Mouse (Mus musculus) large intestine, adult 2 months (tissue): ENCODE data around the gene Eng. TPM values are rescaled to one million over a fixed set of nuclear protein-coding genes. Genes with fewer than 3 reads are reported as not detected.

Source experiments
- DNase-seq: peaks from one replicate; pipeline ENCODE4 v3.0.0-alpha.2; 2012; ENCODE audit warnings: low read depth, low spot score
- WGBS: fragments of 180-500 bp; shearing (Covaris S2); methylation state at CpG from one replicate; pipeline ENCODE4 v1.1.7; 2018; 5-methylcytosine and 5-hydroxymethylcytosine counted together
- polyA plus RNA-seq: library from polyadenylated mRNA; depleted of rRNA; stranded (reverse); fragments of >200 nt; gene quantifications from 2 replicates; pipeline ENCODE4 v1.2.3, GENCODE M21; 2012

The Eng gene
- polyA plus RNA-seq, 1 experiment = 34.5 TPM

- WGBS = 71% methylated on average over 6 of the region's 6 CpGs
- no peak for DNase-seq
These were observed 5.8 kb upstream of the Eng start for GRCm38 (mm10) chr2:32640550-32641051.

- 84% methylated on average over 5 of the region's 5 CpGs for WGBS
- DNase-seq = no peak
These were observed 4.6 kb upstream of the Eng start for GRCm38 (mm10) chr2:32641810-32642209.

DNA sequence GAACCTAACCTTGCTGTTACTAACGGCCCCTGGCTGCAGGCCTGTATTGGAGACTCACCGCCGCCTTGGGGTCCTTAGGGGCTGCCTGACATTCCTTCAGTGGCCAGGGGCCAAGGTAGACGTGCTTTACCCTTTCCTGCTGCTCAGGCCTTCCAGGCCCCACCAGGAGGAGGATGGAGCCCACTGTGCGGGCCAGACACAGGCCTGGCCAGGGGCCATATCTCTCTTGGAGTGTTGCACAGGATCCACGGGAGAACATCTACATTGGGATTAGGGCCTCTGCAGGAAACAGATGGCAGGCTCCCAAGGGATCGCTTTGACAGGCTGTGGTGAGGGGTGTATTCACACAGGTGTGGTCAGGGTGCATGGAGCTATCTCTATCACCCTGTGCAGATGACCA lies 3.6 kb upstream of the Eng start:
- WGBS = 80% methylated on average over 7 of the region's 7 CpGs
- no peak for DNase-seq

DNA sequence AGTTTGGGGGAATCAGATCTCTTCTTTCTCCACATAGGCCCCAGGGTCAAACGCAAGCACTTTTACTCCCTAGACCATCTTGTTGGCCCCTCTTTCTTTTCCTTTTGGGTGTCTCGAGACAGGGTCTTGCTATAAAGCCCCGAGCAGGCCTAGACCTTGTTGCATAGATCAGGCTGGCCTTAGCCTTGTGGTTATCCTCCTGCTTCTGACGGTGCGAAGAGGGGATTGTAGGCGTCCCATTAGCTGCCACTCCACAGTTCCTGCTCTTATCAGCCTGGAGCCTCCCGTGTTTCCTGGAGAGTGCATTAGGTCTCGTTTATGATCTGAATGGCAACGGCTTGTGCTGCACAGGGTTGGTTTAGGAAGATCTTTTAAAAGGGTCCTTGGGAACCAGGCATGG lies 2.3 kb upstream of the Eng start:
- WGBS = 75% methylated on average over 9 of the region's 9 CpGs
- DNase-seq = no peak

- 88% methylated on average over 8 of the region's 8 CpGs for WGBS
These were observed 1.5 kb upstream of the Eng start for GRCm38 (mm10) chr2:32644799-32645475.

DNA sequence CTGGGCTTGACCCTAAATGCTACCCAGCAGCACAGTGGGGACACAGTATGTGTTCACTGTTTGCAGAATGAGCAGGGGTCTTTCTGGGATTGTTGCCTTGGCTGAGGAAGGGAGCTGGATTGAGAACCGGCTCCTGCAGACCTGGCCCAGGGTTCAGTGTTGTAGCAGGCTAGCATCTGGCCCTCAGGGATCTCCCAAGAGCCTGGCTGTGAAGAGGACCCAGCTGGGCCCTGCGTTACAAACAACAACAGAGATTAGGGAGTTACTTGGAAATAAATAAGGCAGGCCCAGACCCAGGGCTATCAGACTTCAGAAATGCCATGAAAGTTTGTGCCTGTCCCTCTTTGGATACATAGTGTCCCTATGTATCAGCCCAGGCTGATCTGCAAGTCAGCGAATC lies 748 bp upstream of the Eng start:
- 70% methylated on average over 3 of the region's 3 CpGs for WGBS

More at GRCm38 (mm10) chr2:32644799-32645475, 1.5 kb upstream of the Eng start:
- DNase-seq = no peak

GRCm38 (mm10) chr2:32647366-32647765 lies 971 bp downstream of the Eng start:
- DNase-seq = no peak
- WGBS = 62% methylated on average over 7 of the region's 7 CpGs

More for the DNA sequence above, 748 bp upstream of the Eng start:
- no peak for DNase-seq

GRCm38 (mm10) chr2:32653764-32654163 lies 7.4 kb downstream of the Eng start:
- DNase-seq = no peak
- 68% methylated on average over 7 of the region's 7 CpGs for WGBS

DNA sequence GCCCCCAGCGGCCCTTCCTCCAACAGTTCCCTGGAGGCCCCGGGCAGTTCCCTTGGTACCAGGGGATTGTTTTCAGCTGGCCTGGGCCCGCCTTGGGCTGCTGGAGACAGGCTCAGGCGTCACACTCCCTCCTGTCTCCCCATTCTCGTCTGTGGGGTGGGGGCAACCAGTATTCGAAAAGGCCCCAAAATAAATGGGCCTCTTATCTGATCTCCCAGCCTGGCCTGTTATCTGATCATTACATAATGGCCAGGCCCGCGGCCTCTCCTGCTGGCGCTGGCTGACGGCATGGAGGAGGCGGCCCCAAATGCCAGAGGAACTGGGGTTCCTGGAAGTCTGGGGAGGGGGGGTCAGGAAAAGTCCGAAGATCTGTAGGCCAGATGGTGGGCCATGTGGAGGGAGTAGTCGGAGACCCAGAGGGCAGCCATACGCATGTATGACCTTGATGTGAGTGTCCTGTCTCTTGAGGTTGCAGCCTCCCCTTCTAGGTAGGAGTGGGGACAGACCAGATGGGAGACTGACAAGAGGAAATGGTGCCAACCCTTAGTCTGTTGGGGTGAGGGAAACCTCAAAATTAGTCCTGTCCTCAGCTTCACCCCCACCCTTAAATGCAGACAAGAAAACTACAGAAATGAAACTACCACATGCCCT lies 8.5 kb downstream of the Eng start:
- no peak for DNase-seq
- 78% methylated on average over 14 of the region's 14 CpGs for WGBS

DNA sequence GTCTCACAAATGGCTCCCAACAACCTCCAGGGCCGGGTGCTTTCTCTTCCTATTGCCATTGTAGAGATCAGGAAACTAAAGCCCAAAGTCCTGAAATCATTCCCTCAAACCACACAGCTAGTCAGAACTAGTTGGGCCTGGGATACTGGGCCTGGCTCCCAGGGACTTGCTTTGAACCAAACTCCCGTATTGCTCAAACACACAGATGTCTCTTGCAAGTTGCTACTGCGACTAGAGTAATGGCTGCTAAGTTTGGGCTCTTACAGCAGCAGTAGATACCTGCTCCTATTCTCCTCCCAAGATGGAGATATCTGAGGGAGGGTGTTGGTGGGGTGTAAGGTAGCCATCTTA lies 9.0 kb downstream of the Eng start:
- WGBS = 70% methylated on average over 3 of the region's 3 CpGs
- DNase-seq = no peak

GRCm38 (mm10) chr2:32655826-32656225 lies 9.4 kb downstream of the Eng start:
- 71% methylated on average over 12 of the region's 12 CpGs for WGBS
- no peak for DNase-seq

DNA sequence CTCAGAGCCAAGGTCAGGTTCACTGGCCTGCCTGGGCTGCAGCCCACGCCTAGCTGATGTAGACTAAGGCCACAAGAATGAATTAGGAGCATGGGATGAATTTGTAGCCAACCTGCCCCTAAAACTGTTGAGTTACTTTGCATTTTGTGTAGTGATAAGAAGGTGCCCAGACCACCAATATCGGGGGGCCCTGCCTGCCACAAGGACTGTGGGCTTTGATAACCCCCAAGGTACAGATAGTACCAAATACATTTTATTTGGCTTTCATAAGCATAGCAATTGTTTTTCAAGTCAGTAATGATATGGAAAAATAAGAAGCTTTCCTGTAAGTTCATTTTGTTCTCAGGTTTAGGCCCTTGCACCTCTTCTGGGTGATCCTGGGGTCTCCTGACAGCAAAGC lies 12.5 kb downstream of the Eng start:
- DNase-seq = no peak
- 90% methylated on average over 2 of the region's 2 CpGs for WGBS

DNA sequence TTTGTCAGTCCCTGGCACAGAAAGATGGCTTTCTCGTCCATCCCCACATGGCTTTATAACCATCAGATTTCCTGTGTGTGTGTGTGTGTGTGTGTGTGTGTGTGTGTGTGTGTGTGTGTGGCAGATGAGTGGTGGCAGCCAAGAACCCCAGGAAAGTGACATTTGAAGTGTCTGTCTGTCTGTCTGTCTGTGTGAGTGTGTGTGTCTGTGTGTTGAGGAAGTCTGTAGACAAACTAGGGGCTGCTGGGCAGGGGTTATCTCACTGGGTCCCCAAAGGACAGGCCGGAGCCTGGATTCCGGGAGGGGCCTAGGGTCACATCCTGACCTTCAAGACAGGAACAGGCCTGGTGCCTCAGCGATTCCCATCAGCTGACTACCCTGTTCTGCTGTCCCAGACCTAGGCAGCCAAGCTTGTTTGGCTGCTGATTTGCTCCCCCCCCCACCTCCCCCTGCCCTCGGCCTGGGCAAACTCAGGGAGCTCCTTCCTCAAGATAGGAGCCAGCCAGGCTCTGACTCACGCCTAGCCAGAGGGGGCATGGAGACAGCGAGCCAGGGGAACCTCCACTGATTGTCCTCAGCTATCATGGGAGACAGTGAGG lies 15.2 kb downstream of the Eng start:
- no peak for DNase-seq
- WGBS = 51% methylated on average over 7 of the region's 7 CpGs

GRCm38 (mm10) chr2:32662291-32662690 lies 15.9 kb downstream of the Eng start:
- DNase-seq = no peak
- 43% methylated on average over 5 of the region's 5 CpGs for WGBS

DNA sequence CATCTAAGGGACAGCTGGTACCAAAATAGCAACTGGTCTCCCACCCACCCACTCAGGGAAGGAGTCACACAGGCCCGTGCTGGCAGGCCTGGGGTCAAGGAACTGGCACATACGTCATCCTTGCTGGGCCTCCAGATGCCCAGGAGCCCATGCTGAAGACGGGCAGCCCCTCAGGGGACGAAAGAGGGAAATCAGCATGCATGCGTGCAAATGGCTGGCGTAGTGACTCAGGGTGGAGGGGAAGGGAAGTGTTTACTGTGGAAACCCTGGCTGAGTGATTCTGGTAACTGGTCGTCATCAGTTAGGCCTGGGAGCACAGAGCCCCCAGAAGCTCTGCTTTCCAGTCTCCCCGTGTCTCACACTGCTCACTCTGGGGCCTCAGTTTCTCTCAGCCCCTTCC lies 18.9 kb downstream of the Eng start:
- 86% methylated on average over 8 of the region's 8 CpGs for WGBS
- no peak for DNase-seq

GRCm38 (mm10) chr2:32665853-32666252 lies 19.5 kb downstream of the Eng start:
- no peak for DNase-seq
- 52% methylated on average over 6 of the region's 6 CpGs for WGBS

GRCm38 (mm10) chr2:32667775-32668174 lies 21.4 kb downstream of the Eng start:
- DNase-seq = no peak
- 56% methylated on average over 11 of the region's 11 CpGs for WGBS

DNA sequence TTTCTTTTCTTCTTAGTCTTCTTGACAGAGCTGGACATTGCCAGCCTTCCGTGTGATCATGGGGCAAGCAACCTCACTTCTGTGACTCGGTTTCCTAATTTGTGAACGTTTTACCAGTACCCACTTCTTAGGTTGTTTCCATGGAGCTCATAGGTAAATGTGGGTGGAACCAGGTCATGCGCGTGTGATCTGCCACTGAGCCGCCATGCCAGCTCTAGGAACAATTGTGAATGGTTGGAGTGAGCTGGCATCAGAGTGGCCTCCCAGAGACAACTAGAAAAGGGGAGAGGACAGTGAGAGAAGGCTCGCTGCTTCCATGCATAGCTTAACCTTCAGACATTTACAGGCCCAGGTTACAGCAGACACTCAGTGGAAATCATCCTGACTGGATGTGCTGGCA lies 21.8 kb downstream of the Eng start:
- no peak for DNase-seq
- 84% methylated on average over 7 of the region's 7 CpGs for WGBS

GRCm38 (mm10) chr2:32669876-32670275 lies 23.5 kb downstream of the Eng start:
- no peak for DNase-seq
- WGBS = 66% methylated on average over 3 of the region's 3 CpGs

DNA sequence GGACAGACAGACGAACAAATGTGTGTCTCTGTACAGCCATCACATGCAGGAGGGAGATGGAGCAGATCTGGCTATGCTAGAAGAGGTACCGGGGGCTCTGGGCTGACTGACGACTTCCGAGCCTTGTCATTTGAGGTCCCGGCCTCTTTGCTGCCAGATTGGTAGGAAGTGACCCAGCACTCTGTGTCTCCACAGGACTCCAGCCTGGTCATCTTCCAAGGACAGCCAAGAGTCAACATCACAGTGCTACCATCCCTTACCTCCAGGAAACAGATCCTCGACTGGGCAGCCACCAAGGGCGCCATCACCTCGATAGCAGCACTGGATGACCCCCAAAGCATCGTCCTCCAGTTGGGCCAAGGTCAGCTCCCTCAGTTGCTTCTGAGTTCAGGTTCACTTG lies 24.8 kb downstream of the Eng start:
- 89% methylated on average over 9 of the region's 9 CpGs for WGBS
- DNase-seq = no peak
